Mouse (Mus musculus): ENCODE measurements around the gene Otub1. TPM values are rescaled to one million over a fixed set of nuclear protein-coding genes. Genes with fewer than 3 reads are reported as not detected.

Gene Otub1
- total and polyA plus RNA-seq, 3 experiments, result 102 to 139 (median 119) TPM

DNA sequence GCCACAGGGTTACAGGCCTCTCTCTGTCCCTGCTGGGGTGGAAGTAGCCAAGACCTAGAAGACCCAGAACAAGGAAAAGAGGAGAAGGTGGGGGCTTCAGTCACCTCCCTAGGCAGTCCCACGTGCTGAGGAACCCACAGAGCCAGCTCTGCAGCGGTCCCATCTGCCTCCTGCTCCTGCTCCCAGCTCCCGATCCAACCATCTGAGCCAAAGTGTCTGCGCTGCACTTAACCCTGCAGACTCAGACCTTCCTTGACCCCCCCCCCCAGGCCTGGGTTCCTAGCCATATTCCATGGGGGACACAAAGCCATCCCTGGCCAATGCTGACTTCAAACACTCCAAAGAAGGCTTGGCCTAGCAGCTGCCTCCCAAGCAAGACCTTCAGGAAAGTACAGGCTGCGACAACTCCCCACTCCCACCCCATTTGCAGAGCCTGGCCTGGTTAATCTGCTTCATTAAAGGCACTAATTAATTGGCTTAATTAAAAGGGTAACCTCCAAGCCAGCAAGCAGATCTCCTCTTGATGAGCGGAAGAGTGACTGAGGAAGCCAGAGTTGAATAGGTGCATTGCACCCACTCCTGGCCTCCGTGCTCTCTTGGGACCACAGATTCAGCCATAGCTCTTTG, 54.7 kb downstream of the Otub1 start:
- DNase-seq (ENCODE audit: extremely low read depth), result no peak
- H3K4me1 ChIP-seq (ENCODE audit: control insufficient read depth in 1 of 2, insufficient read depth in 2 of 2), result no peaks in the 10 kb centered on the region
- no peaks in the 10 kb centered on the region for H3K79me2 ChIP-seq (replicated peaks; ENCODE audit: control insufficient read depth, extremely low read depth, insufficient read depth, poor library complexity, severe bottlenecking)
- TF ChIP-seq HCFC1 (IDR thresholded peaks at IDR 0.05; ENCODE audit: low read depth, low read length), result no peak
- TF ChIP-seq EP300 (IDR thresholded peaks at IDR 0.05; ENCODE audit: low read length), result no peak
- TF ChIP-seq PAX5 (IDR thresholded peaks at IDR 0.05; ENCODE audit: low read length), result no peak
- no peak for TF ChIP-seq ZNF384 (IDR thresholded peaks at IDR 0.05; ENCODE audit: low read depth, low read length)
- TF ChIP-seq USF2 (conservative IDR thresholded peaks at IDR 0.05; ENCODE audit: low read depth, low read length), result no peak
- TF ChIP-seq KAT2A (IDR thresholded peaks at IDR 0.05; ENCODE audit: insufficient replicate concordance, low read length), result no peak
- TF ChIP-seq MEF2A (IDR thresholded peaks at IDR 0.05; ENCODE audit: borderline replicate concordance, low read depth, low read length), result no peak
- no peak for TF ChIP-seq TCF12 (IDR thresholded peaks at IDR 0.05; ENCODE audit: low read depth, low read length)
- no peak for TF ChIP-seq ZC3H11A (IDR thresholded peaks at IDR 0.05; ENCODE audit: low read depth, low read length)
- no peak for TF ChIP-seq JUND (conservative IDR thresholded peaks at IDR 0.05; ENCODE audit: low read depth, low read length)
- TF ChIP-seq ZMIZ1 (IDR thresholded peaks at IDR 0.05; ENCODE audit: low read depth, low read length), result no peak
- no peak overlapping the region for H3K27ac ChIP-seq (ENCODE audit: insufficient read depth, low read depth)
- dilution Hi-C loops (cut with MboI; ENCODE audit: extremely low pct_ligation_motif_present, extremely low pct_unique_long_range_greater_than_20kb, low sequenced_read_pairs), result no loop called here
- in situ Hi-C loops (cut with MboI; ENCODE audit: low pct_ligation_motif_present, low pct_unique_long_range_greater_than_20kb, low sequenced_read_pairs), result no loop called here
- no peaks in the 10 kb centered on the region for H3K9me3 ChIP-seq (replicated peaks; ENCODE audit: low read length)
- peaks cover 95% of the 10 kb centered on the region for H3K27me3 ChIP-seq (replicated peaks)
- H3K4me2 ChIP-seq (ENCODE audit: insufficient read depth, low read depth, poor library complexity, severe bottlenecking), result no peak overlapping the region
- no peak overlapping the region for H3K9ac ChIP-seq (ENCODE audit: insufficient read depth, low read depth)
- no peak overlapping the region for H3K4me3 ChIP-seq (replicated peaks in 1 of 3; ENCODE audit: low read depth in 2 of 3, low read length in 2 of 3, poor library complexity in 1 of 3)
- no peaks in the 10 kb centered on the region for H3K36me3 ChIP-seq (replicated peaks in 1 of 2; ENCODE audit: control insufficient read depth in 1 of 2, insufficient read depth in 1 of 2, low read length in 1 of 2)

DNA sequence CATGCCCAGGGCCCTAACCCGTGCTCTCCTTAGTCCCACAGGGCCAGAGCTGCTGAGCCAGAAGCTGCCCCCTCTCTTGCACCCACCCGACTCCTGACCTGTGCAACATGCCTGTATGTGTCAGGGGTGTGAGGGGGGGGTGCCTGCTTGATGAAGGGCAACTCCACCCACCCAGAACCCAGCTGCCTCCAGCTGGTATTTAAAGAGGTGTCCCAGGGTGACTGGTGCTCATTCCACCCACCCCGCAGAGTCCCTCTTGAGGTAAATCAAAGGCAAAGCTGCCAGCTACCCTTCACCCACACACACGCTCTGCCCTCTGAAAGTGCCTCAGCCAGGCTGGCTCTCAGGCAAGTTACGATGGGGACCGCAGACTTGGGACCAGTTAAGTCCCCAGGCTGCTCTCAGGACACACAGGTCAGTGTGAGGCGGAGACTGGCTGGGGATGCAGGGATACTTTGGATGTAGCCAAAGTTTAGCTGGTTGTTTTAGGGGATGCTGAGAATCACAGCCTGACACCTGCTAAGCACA, 56.9 kb downstream of the Otub1 start:
- peaks cover 97% of the 10 kb centered on the region for H3K27me3 ChIP-seq (replicated peaks)
- no peaks in the 10 kb centered on the region for H3K79me2 ChIP-seq (replicated peaks; ENCODE audit: control insufficient read depth, extremely low read depth, insufficient read depth, poor library complexity, severe bottlenecking)
- no peak overlapping the region for H3K4me2 ChIP-seq (ENCODE audit: insufficient read depth, low read depth, poor library complexity, severe bottlenecking)
- H3K9me3 ChIP-seq (replicated peaks; ENCODE audit: low read length), result no peaks in the 10 kb centered on the region
- no peak for TF ChIP-seq SMC3 (IDR thresholded peaks at IDR 0.05; ENCODE audit: low read depth, low read length)
- no peak for TF ChIP-seq RAD21 (IDR thresholded peaks at IDR 0.05; ENCODE audit: low read depth, low read length)
- no peak for TF ChIP-seq MAFK (IDR thresholded peaks at IDR 0.05; ENCODE audit: insufficient replicate concordance, low read length)
- TF ChIP-seq SIN3A (IDR thresholded peaks at IDR 0.05; ENCODE audit: low read length), result no peak
- no peak for TF ChIP-seq PAX5 (IDR thresholded peaks at IDR 0.05; ENCODE audit: low read length)
- TF ChIP-seq POLR2A (IDR thresholded peaks at IDR 0.05; ENCODE audit: low read depth, low read length), result no peak
- no peak for TF ChIP-seq KAT2A (IDR thresholded peaks at IDR 0.05; ENCODE audit: insufficient replicate concordance, low read length)
- TF ChIP-seq CTCF (conservative IDR thresholded peaks at IDR 0.05 in 1 of 2, IDR thresholded peaks at IDR 0.05 in 1 of 2; ENCODE audit: low read depth in 2 of 2, low read length in 2 of 2), result no peak
- TF ChIP-seq MAZ (IDR thresholded peaks at IDR 0.05; ENCODE audit: low read depth, low read length), result no peak
- TF ChIP-seq JUN (IDR thresholded peaks at IDR 0.05; ENCODE audit: insufficient read depth, low read depth, low read length), result no peak
- no peak for TF ChIP-seq ZKSCAN1 (IDR thresholded peaks at IDR 0.05; ENCODE audit: borderline replicate concordance, low read depth, low read length)
- no peak for TF ChIP-seq BHLHE40 (IDR thresholded peaks at IDR 0.05; ENCODE audit: low read depth, low read length)
- no peak for TF ChIP-seq HCFC1 (IDR thresholded peaks at IDR 0.05; ENCODE audit: low read depth, low read length)
- TF ChIP-seq CHD1 (IDR thresholded peaks at IDR 0.05; ENCODE audit: low read depth, low read length), result no peak
- no peak for TF ChIP-seq POLR2AphosphoS2 (IDR thresholded peaks at IDR 0.05; ENCODE audit: low read depth, low read length)
- no peak for TF ChIP-seq NELFE (IDR thresholded peaks at IDR 0.05; ENCODE audit: low read depth, low read length)
- TF ChIP-seq UBTF (IDR thresholded peaks at IDR 0.05; ENCODE audit: low read depth, low read length), result no peak
- no peak for TF ChIP-seq MXI1 (IDR thresholded peaks at IDR 0.05; ENCODE audit: low read depth, low read length)
- TF ChIP-seq JUND (conservative IDR thresholded peaks at IDR 0.05; ENCODE audit: low read depth, low read length), result no peak
- H3K36me3 ChIP-seq (replicated peaks in 1 of 2; ENCODE audit: control insufficient read depth in 1 of 2, insufficient read depth in 1 of 2, low read length in 1 of 2), result no peaks in the 10 kb centered on the region
- no peak overlapping the region for H3K27ac ChIP-seq (ENCODE audit: insufficient read depth, low read depth)
- no peak overlapping the region for H3K9ac ChIP-seq (ENCODE audit: insufficient read depth, low read depth)
- no peak for DNase-seq (ENCODE audit: extremely low read depth)
- H3K4me3 ChIP-seq (replicated peaks in 1 of 3; ENCODE audit: low read depth in 2 of 3, low read length in 2 of 3, poor library complexity in 1 of 3), result no peak overlapping the region
- H3K4me1 ChIP-seq (ENCODE audit: control insufficient read depth in 1 of 2, insufficient read depth in 2 of 2), result peaks cover 0 to 2% of the 10 kb centered on the region in 2 experiments; a peak in 1 of 4 replicates
- dilution Hi-C loops (cut with MboI; ENCODE audit: extremely low pct_ligation_motif_present, extremely low pct_unique_long_range_greater_than_20kb, low sequenced_read_pairs), result no loop called here
- in situ Hi-C loops (cut with MboI; ENCODE audit: low pct_ligation_motif_present, low pct_unique_long_range_greater_than_20kb, low sequenced_read_pairs), result no loop called here

All from CH12.LX (cell line).